Mouse (Mus musculus): Measurements from ENCODE around the gene St13.
"Not testable (repeated sequence)": the region's sequence is repeated elsewhere in the genome, so short reads cannot be mapped to it uniquely, and the experiment has no call there.

DNA sequence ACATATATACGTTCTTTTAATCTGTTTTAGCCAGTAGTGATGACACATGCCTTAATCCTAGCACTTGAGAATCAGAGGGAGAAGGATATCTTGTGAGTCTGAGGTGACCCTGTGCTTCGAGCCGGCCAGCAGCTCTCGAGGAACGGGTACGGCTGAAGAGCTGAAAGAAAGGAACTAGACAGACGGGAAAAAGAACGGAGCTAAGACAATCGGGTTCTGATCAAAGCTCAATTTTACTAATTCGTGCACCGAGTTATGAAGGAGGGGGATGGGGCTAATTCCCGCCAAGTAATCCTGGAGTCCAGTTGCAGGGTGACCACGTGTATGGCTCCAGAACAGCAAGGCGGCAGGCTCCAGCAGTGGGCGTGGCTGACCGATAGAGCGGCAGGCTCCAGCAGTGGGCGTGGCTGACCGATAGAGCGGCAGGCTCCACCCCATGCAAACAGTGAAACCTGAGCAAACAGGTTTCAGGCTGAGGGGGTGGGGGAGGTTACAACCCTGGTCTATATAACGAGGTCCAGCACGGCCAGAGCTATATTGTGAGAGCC is 17.0 kb upstream of the St13 start:
- not testable (repeated sequence) for TF ChIP-seq CTCF (IDR thresholded peaks at IDR 0.05; ENCODE audit: extremely low read depth, insufficient read length, insufficient replicate concordance, low read depth, low read length); POLR2A (IDR thresholded peaks at IDR 0.05; ENCODE audit: low read depth, low read length)
